Mouse (Mus musculus) c-Kit-negative CD71-positive TER-119-positive erythroid progenitor cells, embryonic 14.5 days (primary cell): ENCODE measurements around the gene Ptpro.

Experiments used
- DNase-seq: peaks from one replicate; pipeline ENCODE4 v3.0.0-alpha.2; 2013; ENCODE audit warnings: low read depth, low spot score

Ptpro gene

GRCm38 (mm10) chr6:137252194-137252886 lies at the start of gene Ptpro:
Ptpro (plus strand) TSS chr6:137252319.
- no peak for DNase-seq

DNA sequence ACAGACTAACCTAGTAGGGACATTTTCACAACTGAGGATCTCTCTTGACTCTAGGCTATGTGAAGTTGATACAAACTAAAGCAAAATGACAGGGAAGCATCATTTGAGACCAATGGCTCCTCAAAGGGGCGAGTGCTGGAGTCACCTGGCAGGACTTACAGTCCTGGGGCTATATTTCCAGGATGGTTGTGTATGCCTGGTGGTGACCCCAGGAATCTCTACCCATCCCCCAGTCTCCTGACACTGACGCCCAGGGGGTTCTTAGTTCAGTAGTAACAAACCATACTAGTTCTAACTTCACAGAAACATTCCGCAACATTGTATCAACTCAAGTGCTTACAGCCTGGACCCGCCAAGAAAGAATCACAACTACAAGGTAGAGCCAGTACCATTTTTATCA lies 49.5 kb upstream of the Ptpro start:
- no peak for DNase-seq

DNA sequence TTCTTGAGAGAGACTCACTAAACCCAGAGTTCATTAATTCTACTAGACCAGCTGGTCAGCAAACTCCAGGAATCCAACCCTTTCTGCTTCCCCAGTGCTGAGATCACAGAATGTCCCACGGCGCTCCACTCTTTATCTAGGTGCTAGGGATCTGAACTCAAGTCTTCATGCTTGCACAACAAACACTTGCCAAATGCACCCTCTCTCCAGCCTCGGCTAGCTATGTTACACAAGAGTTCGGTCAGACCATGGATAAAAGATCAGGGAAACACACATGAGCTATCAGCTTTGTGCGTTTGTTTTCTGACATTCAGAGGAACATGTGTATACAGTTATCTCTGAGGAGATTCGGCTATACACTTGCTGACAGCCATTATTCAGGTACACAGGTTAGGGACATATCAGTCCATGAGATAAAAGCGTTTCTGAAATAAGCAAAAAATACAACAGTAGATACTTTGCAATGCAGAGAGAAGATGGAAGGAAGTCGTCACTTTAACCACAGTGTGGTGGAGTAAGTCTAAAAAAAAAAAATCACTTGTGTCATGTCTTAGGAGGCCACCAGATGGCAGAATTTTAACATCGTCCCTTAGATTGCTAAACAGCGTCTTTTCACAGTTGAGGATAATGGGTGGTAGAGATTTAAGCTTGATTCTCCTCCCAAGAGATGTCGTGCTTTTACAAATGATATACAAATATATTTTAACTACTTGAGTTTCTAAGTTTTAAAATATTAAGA lies 46.3 kb upstream of the Ptpro start:
- no peak for DNase-seq

DNA sequence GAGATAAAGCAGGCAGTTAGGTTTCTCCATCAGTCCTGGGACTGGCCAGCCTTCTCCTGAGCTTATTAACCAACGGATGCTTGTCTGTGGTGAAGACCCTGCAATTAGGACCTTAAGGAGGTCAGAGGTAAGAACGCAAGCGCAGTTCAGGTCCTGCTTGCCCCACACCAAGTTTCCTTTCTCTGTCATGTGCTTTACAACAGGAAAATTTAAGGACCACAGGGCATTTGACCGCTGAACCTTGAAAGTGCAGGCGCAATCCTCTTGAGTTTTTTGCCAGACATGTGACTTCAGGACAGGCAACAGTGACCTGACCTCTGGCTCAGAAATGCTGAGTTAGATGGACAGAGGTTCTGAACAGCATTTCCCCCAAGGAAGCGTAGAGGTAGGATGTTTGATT lies 45.0 kb upstream of the Ptpro start:
- DNase-seq, result no peak

GRCm38 (mm10) chr6:137209992-137210391 lies 42.1 kb upstream of the Ptpro start:
- no peak for DNase-seq

- DNase-seq, result no peak
These were observed 41.1 kb upstream of the Ptpro start for GRCm38 (mm10) chr6:137210991-137211390.

GRCm38 (mm10) chr6:137211441-137211840 lies 40.7 kb upstream of the Ptpro start:
- no peak for DNase-seq

DNA sequence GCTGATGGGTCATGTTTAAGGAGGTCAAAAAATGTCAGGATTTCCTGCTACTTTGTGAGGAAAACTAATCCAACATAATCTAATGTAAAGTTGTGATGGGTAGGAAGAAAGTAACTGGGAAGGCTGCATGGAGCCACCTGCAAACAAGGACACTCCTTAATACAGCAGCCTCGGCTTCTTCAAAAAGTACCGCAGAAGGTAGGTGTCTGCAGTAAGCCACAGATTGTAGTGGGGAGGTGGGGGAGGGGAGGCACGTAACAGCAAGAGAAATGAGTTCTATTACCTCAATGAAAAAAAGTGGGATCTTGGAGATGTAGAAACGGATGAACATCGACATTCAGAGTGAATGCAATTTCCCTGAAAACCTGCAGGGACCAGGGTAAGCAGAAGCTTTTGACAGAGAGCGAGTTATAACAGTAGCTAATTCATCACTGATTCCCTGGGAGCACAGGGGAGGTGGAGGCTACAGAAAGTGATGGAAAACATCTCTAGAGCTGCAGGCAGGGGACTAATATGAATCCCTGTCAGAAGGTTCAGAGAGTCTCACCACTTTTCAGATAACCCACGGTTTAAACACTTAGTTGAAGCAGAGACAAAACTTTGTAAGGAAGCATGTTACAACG lies 34.2 kb upstream of the Ptpro start:
- no peak for DNase-seq

GRCm38 (mm10) chr6:137252887-137253242 lies 746 bp downstream of the Ptpro start:
- DNase-seq, result no peak

- no peak for DNase-seq
These were observed 1.3 kb downstream of the Ptpro start for GRCm38 (mm10) chr6:137253415-137253814.

DNA sequence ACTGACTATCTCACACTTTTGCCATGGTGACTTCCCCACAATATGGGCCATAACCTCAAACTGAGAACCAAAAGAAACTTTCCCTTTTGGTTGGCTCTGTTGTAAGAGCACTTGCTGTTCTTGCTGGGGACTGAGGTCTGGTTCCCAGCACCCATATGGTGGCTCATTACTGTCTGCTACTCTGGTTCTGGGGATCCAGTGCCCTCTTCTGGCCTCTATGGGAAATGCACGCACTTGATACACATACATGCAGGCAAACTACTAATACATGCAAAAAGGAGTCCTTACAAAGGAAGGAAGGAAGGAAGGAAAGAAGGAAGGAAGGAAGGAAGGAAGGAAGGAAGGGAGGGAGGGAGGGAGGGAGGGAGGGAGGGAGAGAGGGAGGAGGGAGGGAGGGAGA lies 8.9 kb downstream of the Ptpro start:
- no peak for DNase-seq

GRCm38 (mm10) chr6:137262087-137262486 lies 10.0 kb downstream of the Ptpro start:
- no peak for DNase-seq

GRCm38 (mm10) chr6:137268019-137268418 lies 15.9 kb downstream of the Ptpro start:
- no peak for DNase-seq

DNA sequence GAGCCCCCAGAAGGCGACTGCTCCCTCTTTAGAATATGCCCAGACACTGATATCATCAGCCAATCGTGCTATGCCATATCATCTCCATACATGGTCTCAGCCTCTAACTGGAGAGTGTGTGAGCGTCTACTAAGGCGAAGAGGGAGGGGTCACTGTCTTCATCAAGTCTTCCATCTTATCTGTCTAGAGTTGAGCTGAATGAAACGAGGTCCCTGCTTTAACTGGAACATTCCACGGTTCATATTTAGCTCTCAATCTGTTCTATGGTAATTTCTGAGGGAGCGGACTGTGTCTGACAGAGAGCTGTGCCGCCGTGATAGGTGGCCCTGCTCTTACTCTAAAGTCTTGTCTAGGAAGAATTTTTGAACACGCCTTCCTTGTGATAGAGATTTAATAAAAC lies 16.5 kb downstream of the Ptpro start:
- no peak for DNase-seq

- DNase-seq, result no peak
These were observed 20.4 kb downstream of the Ptpro start for GRCm38 (mm10) chr6:137272513-137272912.

- DNase-seq, result no peak
These were observed 25.5 kb downstream of the Ptpro start for GRCm38 (mm10) chr6:137277587-137277994.

- no peak for DNase-seq
These were observed 27.5 kb downstream of the Ptpro start for GRCm38 (mm10) chr6:137279576-137279975.

DNA sequence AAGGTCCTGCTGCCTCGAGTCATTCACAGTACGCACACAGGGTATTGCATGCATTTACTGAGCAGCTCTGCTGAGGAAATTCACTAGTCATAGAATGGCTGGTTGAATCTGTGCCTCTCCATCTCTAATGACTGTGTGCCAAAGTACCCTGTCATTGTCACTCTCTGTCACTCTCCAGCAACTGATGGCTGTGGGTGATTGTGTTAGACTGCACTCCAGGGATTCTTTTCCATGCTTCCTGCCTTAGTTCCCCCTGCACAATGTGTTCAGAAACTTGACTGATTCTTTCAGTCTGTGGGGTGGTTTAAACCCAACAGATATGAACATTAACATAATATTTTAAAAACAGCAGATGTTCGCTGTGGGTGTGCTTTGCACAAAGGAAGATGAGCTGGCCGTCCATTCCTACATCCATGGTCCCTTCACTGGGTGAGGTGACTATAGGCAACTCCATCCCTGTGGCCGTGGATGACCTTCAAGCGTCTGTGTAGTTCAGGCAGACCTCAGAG lies 29.5 kb downstream of the Ptpro start:
- no peak for DNase-seq

- no peak for DNase-seq
These were observed 29.9 kb downstream of the Ptpro start for GRCm38 (mm10) chr6:137282050-137282449.

DNA sequence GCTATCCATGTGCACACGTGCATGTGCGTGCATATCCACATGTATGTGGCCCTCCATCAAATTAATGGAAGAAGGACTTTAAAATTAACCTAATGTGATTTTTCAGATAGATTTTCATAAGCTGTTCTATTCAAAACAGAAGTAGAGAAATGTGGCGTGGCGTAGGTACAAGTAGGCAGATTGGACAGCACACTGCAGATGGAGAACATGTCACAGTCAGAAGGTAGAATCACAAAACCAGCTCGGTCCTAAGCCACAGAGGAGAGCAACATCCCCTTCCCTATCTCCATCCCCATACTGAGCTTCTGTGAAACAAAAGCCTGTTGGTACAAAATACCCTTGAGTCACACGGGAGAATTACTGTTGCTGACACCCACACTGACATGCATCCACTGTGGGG lies 34.3 kb downstream of the Ptpro start:
- DNase-seq, result no peak

DNA sequence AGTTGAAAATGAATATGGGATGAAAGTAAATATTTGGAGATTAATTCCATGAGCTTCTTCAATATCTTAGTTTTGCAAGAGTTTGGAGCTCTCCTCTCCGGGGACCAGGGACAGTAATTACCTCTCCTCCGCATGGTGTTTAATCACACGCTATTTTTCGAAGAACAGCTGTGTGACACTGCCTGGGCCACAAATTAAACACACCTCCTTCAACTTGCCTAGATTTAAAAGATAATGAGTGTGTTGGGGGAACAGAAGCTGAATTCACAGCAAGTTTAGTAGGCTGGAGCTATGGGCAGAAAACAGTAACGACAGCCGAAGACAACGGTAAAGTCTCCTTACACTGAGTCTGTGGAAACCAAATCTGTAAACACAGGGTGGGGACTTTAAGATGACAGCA lies 35.7 kb downstream of the Ptpro start:
- no peak for DNase-seq

DNA sequence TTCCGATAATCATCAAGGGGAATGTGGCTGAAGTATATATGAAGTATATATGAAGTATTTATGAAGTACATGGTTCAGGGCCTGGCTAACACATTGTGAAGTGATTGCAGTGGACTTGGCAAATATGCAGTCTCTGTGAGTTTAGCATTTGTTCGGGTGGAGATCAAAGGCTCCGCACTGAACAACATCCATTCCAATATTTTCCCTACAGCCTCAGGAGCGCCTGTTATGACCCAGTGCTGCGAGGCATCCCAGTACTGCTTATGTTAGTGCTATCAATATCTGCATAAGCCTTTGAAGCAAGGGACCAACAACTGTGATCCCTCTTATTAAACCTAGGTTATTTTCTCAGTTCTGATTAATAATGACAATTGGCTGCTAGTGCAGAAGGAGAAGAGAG lies 36.1 kb downstream of the Ptpro start:
- no peak for DNase-seq

DNA sequence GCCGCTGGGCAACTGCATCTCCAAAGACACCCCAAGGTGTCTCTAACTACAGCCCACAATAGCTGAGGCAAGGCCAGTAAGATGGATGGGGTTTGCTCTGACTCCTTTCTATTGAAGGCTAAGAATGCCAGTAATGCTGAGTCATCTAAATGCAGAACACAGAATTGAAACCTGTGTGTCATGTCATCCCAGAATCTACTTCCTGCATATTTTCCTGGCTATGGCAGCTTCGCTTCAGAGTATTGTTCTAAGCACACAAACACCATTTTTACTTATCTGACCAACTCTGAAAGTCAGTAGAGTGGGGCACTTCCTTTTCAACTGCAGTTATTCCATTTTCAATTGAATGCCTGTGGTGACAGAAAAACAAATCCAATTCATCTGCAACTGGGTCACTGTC lies 40.3 kb downstream of the Ptpro start:
- no peak for DNase-seq
